Mouse (Mus musculus): ENCODE measurements around the gene Snx11. TPM values are rescaled to one million over a fixed set of nuclear protein-coding genes. Genes with fewer than 3 reads are reported as not detected.
"Not testable (repeated sequence)": the region's sequence is repeated elsewhere in the genome, so short reads cannot be mapped to it uniquely, and the experiment has no call there.

Gene Snx11
- polyA plus RNA-seq, 1 experiment from 2014 or later, result 81.7 TPM

DNA sequence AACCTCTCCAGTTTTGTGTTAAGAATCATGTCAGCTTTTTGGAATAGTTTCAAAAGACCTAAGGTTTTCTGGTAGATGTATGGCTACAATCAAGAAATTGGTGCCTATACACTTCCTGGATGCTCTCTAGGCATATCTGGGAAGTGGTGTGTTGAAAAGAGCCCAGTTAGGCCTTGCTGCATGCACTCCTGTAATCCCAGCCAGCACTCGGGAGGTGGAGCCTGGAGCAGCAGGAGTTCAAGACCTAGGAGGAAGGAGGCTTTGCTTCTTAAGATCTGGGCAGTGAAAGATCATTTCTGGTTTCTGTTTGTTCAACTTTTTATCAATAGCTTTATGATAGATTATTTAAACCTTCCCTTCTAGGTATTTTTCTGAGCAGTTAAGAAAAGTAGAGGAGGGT is 13.3 kb upstream of the Snx11 start:
- Histone ChIP-seq H3K9ac (replicated peaks) (peak overlapping the region; percentile 84; the same call in 1 of the 2 replicates), H3K9me3 (replicated peaks) (no peaks in the 10 kb centered on the region), H3K27me3 (replicated peaks) (no peaks in the 10 kb centered on the region), H3K4me3 (replicated peaks) (peak overlapping the region; percentile 99), H3K4me1 (peaks cover 47% of the 10 kb centered on the region), H3K4me2 (peak overlapping the region; percentile 81), H3K27ac (replicated peaks) (no peak overlapping the region), H3K36me3 (peaks cover 6% of the 10 kb centered on the region)
- 23% methylated on average over 1 of the region's 1 CpGs for WGBS
- ATAC-seq (ENCODE audit: low FRiP score), result no peak

DNA sequence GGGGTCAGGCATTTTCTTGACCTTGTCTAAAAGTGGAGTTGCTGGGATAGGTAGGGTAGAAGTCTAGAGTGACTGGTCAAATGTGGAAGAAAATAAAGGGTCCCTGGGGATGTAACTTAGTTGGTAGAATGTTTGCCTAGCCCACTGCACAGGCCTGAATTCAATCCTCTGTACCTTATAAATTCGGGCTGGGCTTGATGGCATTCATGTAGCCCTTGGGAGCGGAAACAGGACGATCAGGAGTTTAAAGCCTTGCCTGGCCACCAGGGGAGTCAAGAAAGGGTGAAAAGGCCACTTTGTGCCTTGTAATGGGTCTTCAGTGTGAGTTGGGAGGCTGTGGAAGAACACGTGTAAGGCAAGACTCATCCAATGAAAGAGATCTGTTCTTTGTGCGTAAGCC is 12.6 kb upstream of the Snx11 start:
- no peaks in the 10 kb centered on the region for H3K9me3 ChIP-seq (replicated peaks)
- 8% methylated on average over 5 of the region's 5 CpGs for WGBS
- H3K27ac ChIP-seq (replicated peaks), result no peak overlapping the region
- H3K27me3 ChIP-seq (replicated peaks), result no peaks in the 10 kb centered on the region
- H3K9ac ChIP-seq (replicated peaks), result peak overlapping the region; percentile 84
- peak overlapping the region; percentile 99 for H3K4me3 ChIP-seq (replicated peaks)
- H3K4me2 ChIP-seq, result peak overlapping the region; percentile 81
- H3K36me3 ChIP-seq, result no peaks in the 10 kb centered on the region
- no peak for ATAC-seq (ENCODE audit: low FRiP score)
- peaks cover 47% of the 10 kb centered on the region for H3K4me1 ChIP-seq

DNA sequence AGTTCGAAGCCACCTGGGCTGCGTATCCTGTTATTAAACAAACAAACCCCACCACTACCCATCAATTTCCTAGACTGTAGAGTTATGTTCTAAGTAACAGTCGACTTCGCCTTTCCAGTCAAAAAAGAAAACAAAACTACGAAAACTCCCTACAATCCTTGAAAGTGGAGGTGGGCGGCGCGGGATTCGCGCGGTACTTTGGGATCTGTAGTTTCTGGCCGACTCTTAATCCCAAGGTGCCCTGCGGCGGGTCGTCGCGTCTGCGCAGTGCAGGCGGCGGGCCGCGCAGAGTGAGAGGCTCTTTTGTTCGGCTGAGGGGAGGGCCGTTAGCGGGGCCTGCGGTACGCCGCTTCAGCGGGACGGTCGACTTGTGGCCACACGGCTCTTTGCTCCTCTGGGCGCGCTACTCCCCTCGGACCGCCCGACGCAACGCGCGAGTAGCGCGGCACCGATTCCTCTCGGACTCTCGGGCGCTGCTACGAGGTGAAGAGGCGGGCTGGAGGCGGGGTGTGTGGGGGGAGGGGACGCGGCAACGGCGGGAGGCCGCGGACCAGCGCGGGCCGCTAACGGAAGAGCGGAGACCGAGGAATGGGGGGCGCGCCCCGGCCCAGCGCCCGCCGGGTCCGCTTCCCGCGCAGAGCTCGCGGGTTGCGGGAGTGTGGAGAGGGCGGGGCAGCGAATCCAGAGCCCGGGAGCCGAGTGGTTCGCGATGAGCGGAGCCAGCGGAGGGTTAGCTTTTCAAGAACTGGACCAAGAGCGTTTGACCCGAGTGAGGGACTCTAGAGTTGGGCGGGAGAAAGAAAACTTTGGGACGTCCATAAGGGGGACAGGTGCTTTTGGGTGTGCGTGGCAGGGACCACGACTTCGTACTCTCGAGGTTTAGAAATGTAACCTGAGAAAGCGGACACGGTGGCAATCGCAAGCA is 11.8 kb upstream of the Snx11 start, which contains the start of gene Cbx1:
Gene Cbx1, plus strand, starts transcription at position 257 of the 925 bp plus-strand sequence.
- Histone ChIP-seq H3K9ac (replicated peaks) (peak within 1 kb of the TSS; percentile 84), H3K27me3 (replicated peaks) (no peaks in the 10 kb centered on the region), H3K4me3 (replicated peaks) (peak within 1 kb of the TSS; percentile 99), H3K4me2 (peak within 1 kb of the TSS; percentile 81), H3K4me1 (peaks cover 47% of the 10 kb centered on the region), H3K36me3 (no peaks in the 10 kb centered on the region), H3K27ac (replicated peaks) (peak within 1 kb of the TSS; percentile 96), H3K9me3 (replicated peaks) (no peaks in the 10 kb centered on the region)
- 1% methylated on average over 93 of the region's 93 CpGs for WGBS
- ATAC-seq (ENCODE audit: low FRiP score), result peak; percentile 96

DNA sequence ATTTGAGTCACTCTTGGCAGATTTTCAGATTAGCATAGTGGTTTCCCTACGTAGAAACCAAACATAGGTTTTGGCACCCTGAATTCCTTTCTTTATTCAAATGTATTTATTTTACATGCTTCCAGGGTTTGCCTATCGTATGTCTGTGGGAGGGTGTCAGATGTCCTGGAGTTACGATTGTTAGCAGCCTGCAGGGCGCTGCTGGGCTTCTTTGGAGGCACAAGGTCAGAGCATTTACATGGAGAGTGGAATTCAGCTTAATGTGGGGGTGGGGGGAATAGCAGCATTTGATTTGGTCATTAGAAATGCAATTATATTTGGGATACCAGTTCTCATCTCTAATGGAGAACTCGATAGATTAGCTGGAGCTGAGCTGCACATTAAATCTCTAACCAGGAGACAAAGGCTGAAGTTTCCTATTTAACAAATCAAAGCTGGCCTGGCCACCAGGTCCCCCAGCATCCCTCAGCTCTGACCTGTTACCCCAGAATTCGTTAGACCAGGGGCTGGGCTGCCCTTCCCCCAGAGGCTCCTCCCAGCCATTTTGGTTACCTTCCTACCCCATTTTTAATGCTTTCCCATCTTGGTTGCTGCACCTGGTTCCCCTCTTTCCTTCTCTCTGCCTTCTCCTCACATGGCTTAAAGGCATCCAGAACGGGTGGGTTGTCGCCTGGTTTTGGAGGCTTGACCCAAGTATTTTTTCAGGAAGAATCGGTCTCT is 9.5 kb upstream of the Snx11 start:
- ATAC-seq (ENCODE audit: low FRiP score), result no peak
- H3K9me3 ChIP-seq (replicated peaks), result no peaks in the 10 kb centered on the region
- no peaks in the 10 kb centered on the region for H3K27me3 ChIP-seq (replicated peaks)
- no peak overlapping the region for H3K27ac ChIP-seq (replicated peaks)
- no peak overlapping the region for H3K4me2 ChIP-seq
- H3K4me3 ChIP-seq (replicated peaks), result no peak overlapping the region
- no peaks in the 10 kb centered on the region for H3K36me3 ChIP-seq
- H3K9ac ChIP-seq (replicated peaks), result no peak overlapping the region
- WGBS, result 40% methylated on average over 9 of the region's 9 CpGs
- H3K4me1 ChIP-seq, result peaks cover 27% of the 10 kb centered on the region

DNA sequence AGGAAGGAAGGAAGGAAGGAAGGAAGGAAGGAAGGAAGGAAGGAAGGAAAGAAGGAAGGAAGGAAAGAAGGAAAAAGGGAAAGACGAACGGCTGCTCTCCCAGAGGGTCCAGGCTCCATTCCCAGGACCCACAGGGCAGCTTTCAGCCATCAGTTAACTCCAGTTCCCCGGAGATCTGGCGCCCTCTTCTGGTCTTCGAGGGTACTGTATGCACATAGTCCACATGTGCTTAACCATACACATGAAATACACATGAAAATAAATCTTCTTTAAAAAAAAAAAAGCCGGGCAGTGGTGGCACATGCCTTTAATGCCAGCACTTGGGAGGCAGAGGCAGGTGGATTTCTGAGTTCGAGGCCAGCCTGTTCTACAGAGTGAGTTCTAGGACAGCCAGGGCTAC is 7.5 kb upstream of the Snx11 start:
- H3K36me3 ChIP-seq, result not testable (repeated sequence)
- WGBS, result 8% methylated on average over 7 of the region's 7 CpGs

DNA sequence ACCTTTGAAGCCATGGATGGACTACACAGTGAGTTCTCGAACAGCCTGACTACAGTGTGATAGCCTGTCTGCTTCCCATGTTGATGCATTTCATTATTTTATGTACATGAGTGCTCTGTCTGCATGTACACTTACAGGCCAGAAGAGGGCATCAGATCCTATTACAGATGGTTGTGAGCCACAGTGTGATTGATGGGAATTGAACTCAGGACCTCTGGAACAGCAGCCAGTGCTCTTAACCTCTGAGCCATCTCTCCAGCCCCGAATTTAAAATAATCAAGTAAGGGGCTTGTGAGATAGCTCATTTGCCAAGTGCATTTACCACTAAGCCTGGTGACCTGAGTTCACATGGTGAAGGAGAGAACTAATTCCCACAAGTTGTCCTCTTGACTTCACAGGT is 4.1 kb upstream of the Snx11 start:
- Histone ChIP-seq H3K4me1 (peaks cover 13% of the 10 kb centered on the region), H3K27ac (replicated peaks) (no peak overlapping the region), H3K4me3 (replicated peaks) (no peak overlapping the region), H3K36me3 (no peaks in the 10 kb centered on the region), H3K27me3 (replicated peaks) (no peaks in the 10 kb centered on the region), H3K9ac (replicated peaks) (no peak overlapping the region), H3K4me2 (no peak overlapping the region), H3K9me3 (replicated peaks) (no peaks in the 10 kb centered on the region)
- WGBS, result 69% methylated on average over 2 of the region's 2 CpGs
- no peak for ATAC-seq (ENCODE audit: low FRiP score)

More for the DNA sequence above, 7.5 kb upstream of the Snx11 start:
- not testable (repeated sequence) for H3K27me3 ChIP-seq (replicated peaks); H3K9ac ChIP-seq (replicated peaks); H3K4me2 ChIP-seq; H3K4me3 ChIP-seq (replicated peaks); H3K27ac ChIP-seq (replicated peaks); H3K9me3 ChIP-seq (replicated peaks); H3K4me1 ChIP-seq; ATAC-seq (ENCODE audit: low FRiP score)

DNA sequence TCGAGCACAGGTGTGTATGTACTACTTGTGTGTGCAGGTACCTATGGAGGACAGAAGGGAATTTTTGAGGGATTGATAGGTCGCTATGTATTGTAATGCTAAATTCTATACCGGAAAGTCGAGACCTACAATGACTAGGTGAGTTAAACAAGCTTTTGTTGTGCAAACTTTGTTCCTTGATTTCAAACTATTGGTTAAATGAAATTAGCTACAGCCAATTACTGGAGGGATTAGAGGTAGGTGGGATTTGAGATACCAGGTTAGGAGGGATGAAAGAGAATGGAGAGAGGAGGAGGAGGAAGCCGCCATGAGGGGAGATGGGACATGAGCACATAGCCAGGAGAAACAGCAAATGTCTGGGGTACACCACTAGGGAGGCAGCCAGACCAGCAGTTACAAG is 2.9 kb upstream of the Snx11 start:
- no peaks in the 10 kb centered on the region for H3K27me3 ChIP-seq (replicated peaks)
- 81% methylated on average over 5 of the region's 5 CpGs for WGBS
- no peaks in the 10 kb centered on the region for H3K36me3 ChIP-seq
- H3K4me2 ChIP-seq, result no peak overlapping the region
- no peak overlapping the region for H3K4me3 ChIP-seq (replicated peaks)
- H3K9me3 ChIP-seq (replicated peaks), result no peaks in the 10 kb centered on the region
- H3K4me1 ChIP-seq, result peaks cover 24% of the 10 kb centered on the region
- no peak overlapping the region for H3K9ac ChIP-seq (replicated peaks)
- ATAC-seq (ENCODE audit: low FRiP score), result no peak
- no peak overlapping the region for H3K27ac ChIP-seq (replicated peaks)

DNA sequence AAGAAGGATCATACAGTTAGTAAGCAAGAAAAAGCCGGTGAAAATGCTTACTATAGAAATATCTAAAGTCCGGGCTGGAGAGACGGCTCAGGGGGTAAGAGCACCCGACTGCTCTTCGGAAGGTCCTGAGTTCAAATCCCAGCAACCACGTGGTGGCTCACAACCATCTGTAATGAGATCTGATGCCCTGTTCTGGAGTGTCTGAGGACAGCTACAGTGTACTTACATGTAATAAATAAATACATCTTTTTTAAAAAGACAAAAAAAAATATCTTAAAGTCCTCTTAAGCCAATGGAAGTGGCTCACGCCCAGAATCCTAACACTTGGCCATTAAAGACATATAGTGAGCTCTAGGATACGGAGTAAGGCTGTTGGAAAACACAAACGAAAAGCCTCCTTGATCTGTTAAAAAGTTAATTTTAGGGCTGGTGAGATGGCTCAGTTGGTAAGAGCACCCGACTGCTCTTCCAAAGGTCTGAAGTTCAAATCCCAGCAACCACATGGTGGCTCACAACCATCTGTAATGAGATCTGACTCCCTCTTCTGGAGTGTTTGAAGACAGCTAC is 785 bp upstream of the Snx11 start:
- Histone ChIP-seq H3K4me1 (peaks cover 43% of the 10 kb centered on the region), H3K4me3 (replicated peaks) (peak overlapping the region; percentile 71), H3K27ac (replicated peaks) (peak overlapping the region; percentile 90), H3K4me2 (peak overlapping the region; percentile 78), H3K9ac (replicated peaks) (peak overlapping the region; percentile 70; the same call in 1 of the 2 replicates)
- ATAC-seq (ENCODE audit: low FRiP score); H3K27me3 ChIP-seq (replicated peaks); H3K36me3 ChIP-seq; H3K9me3 ChIP-seq (replicated peaks): not testable (repeated sequence)
- 69% methylated on average over 10 of the region's 10 CpGs for WGBS

DNA sequence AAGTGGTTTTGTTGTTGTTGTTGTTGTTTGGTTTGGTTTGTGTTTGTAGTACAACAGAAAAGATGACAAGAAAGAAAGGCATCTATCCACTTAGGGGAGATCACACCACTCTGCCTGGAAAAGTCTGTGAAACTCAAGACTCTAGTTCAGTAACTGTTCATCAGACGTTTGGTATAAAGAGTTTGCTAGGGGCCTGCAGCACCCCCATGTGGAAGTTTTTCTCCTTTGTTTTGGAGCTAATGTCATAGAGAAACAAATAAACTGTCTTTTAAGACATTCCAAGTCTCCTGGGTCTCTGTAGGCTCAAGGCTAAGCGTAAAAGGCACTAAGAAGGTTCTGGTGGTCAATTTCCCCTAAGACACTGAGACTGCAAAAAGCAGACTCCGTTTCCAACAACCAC is 1.3 kb downstream of the Snx11 start:
- peak overlapping the region; percentile 90 for H3K27ac ChIP-seq (replicated peaks)
- H3K36me3 ChIP-seq, result peaks cover 23% of the 10 kb centered on the region
- peak overlapping the region; percentile 71 for H3K4me3 ChIP-seq (replicated peaks)
- H3K27me3 ChIP-seq (replicated peaks), result no peaks in the 10 kb centered on the region
- H3K9me3 ChIP-seq (replicated peaks), result no peaks in the 10 kb centered on the region
- 23% methylated on average over 3 of the region's 3 CpGs for WGBS
- no peak for ATAC-seq (ENCODE audit: low FRiP score)
- peaks cover 56% of the 10 kb centered on the region for H3K4me1 ChIP-seq
- peak overlapping the region; percentile 78 for H3K4me2 ChIP-seq
- peak overlapping the region; percentile 70 for H3K9ac ChIP-seq (replicated peaks)

DNA sequence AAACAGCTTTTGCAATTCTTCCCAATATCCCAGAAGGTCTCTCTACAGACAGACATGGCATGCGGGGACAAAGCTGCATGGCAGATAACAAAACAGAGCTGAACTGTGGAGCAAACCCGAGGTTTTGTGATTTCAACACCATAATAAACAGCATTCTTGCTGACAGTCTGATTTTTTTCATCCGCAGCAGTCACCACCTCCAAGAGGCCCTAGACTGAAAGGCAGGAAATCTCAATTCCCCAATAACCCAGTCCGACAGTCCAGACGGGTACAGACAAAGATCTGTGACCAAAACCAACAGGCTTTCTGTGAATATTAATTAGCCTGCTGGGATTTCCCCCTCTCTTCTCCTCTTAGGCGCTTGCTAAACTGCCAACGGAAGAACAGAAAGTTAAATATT is 1.7 kb downstream of the Snx11 start:
- H3K36me3 ChIP-seq, result peaks cover 27% of the 10 kb centered on the region
- WGBS, result 29% methylated on average over 7 of the region's 7 CpGs
- H3K4me1 ChIP-seq, result peaks cover 56% of the 10 kb centered on the region
- H3K27ac ChIP-seq (replicated peaks), result peak overlapping the region; percentile 90
- H3K4me2 ChIP-seq, result peak overlapping the region; percentile 78
- peak overlapping the region; percentile 71 for H3K4me3 ChIP-seq (replicated peaks)
- peak overlapping the region; percentile 70 for H3K9ac ChIP-seq (replicated peaks)
- no peaks in the 10 kb centered on the region for H3K9me3 ChIP-seq (replicated peaks)
- no peak for ATAC-seq (ENCODE audit: low FRiP score)
- H3K27me3 ChIP-seq (replicated peaks), result no peaks in the 10 kb centered on the region

DNA sequence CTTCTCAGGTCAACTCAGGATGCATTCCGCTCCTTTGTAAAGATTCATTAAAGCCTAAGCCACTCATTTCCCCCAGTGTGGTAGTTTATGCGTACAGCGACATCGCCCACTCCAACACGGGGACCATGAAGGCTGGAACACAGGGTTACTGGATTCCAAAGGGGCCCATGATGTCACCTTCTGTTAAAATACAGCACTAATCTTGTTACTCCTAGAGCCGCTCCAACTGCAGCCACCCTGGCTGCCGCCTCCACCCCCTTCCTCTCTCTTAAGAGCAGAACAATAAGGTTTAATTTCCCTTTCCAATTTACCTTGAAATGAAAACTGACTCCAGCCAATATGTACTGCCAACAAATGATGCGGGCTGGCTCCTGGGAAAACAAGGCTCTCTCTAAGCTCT is 2.3 kb downstream of the Snx11 start:
- Histone ChIP-seq H3K4me3 (replicated peaks) (peak overlapping the region; percentile 71), H3K4me2 (peak overlapping the region; percentile 78)
- 43% methylated on average over 8 of the region's 8 CpGs for WGBS

More for the DNA sequence above, 2.3 kb downstream of the Snx11 start:
- Histone ChIP-seq H3K9ac (replicated peaks) (peak overlapping the region; percentile 70; the same call in 1 of the 2 replicates), H3K27ac (replicated peaks) (peak overlapping the region; percentile 90), H3K27me3 (replicated peaks) (no peaks in the 10 kb centered on the region), H3K4me1 (peaks cover 56% of the 10 kb centered on the region), H3K36me3 (peaks cover 33% of the 10 kb centered on the region), H3K9me3 (replicated peaks) (no peaks in the 10 kb centered on the region)
- ATAC-seq (ENCODE audit: low FRiP score), result peak; percentile 58

All from neural tube, embryonic 15.5 days (tissue).